Mouse (Mus musculus) layer of hippocampus, adult 8-10 months (tissue): ENCODE measurements at regions not wholly inside any gene's neighbourhood (a gene's known extent, or its start where the extent isn't known, plus 50 kb on each side); places are given as distances from the start of the nearest gene placed in this dataset.

ENCODE experiments used
- DNase-seq, 2 experiments: peaks; one replicate each; pipeline ENCODE4 v3.0.0; 2022; ENCODE audit warnings: low spot score in 2 of 2

DNA sequence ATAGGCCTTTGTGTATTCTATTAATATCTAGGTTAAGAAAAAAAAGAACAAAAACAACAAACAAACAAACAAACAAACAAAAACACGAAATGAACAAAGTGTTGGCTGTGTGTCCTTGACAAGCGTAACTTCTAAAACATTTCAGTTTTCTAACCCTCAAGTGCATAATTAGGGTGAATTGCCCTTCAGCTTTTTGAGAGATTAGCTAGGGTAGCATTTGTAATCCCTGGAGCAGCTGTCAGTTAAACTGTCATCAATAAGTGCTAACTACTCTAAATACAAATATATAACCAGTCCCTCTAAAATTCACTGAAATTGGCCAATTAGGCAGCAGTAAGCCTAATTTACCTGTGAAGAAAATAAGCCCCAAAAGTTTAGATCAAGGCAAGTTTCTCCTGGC, 467.6 kb downstream of the Gabrg2 start:
- no peak for DNase-seq

DNA sequence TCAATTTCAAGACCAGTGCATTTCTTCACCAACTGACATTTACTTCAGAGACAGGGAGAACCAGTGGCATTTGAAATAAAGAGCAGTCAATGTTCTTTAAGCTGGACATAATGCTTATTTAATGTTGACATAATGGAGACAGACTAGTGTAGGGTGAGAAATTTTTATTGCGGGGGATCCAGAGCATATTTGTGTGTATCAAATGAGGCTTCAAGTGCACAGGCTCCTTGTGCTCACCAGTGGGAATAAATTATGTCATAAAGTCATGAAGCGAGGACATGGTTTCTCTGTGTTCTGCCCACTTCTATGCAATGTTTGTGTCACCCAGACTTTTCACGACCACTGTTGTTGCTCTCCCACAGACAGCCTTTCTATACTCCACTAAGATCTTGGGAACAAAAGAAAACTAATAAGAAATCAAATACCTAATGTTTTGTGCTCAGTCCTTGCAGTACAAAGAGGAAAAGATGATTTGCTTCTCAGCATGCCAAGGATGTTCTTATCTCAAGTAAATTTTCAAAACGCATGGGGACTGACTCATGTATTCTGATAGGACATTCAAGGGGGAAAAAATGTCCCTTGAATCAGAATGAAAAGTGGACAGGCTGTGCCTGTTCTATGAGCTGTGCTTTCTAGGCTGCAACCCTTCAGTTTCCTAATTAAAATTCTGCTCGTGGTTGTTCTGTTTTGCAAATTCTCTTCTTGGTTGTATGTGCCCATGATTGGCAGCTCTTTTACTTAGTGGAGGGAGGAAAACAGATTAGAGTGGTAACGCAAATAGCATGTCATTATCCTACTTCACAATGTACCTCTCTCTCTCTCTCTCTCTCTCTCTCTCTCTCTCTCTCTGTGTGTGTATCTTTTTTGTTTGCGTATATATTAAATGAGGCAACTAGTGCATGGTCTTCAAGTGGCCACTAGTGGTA, 468.4 kb downstream of the Gabrg2 start:
- DNase-seq: peak in 1 of 2 experiments; percentile 5

GRCm38 (mm10) chr11:41524979-41525378, 475.7 kb downstream of the Gabrg2 start:
- DNase-seq: no peak

GRCm38 (mm10) chr11:41493277-41493676, 507.4 kb downstream of the Gabrg2 start:
- DNase-seq: peak; percentile 45 to 55

GRCm38 (mm10) chr11:41491966-41492365, 508.7 kb downstream of the Gabrg2 start:
- DNase-seq: peak; percentile 49 to 67

DNA sequence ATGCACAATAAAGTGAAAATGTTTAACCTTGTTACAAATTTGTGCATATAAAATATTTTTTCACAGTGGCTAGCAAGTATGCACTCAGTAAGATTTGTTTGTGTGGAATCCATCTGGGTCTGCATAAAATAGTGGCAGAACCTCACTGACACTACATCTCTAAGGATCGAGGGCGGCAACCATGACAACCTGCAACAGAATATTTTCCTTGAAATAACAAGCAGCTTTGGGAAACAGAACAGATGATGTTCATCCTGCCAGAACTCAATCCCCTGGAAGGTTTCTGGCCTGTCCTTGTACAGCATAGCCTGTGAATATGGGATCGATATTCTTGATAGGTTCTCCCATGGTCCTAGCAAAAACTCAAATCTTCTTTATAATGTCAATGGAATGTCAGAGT, 509.4 kb downstream of the Gabrg2 start:
- peak; percentile 63 to 75 for DNase-seq

- DNase-seq: no peak
Measured at GRCm38 (mm10) chr11:41483881-41484280, 516.8 kb downstream of the Gabrg2 start.

DNA sequence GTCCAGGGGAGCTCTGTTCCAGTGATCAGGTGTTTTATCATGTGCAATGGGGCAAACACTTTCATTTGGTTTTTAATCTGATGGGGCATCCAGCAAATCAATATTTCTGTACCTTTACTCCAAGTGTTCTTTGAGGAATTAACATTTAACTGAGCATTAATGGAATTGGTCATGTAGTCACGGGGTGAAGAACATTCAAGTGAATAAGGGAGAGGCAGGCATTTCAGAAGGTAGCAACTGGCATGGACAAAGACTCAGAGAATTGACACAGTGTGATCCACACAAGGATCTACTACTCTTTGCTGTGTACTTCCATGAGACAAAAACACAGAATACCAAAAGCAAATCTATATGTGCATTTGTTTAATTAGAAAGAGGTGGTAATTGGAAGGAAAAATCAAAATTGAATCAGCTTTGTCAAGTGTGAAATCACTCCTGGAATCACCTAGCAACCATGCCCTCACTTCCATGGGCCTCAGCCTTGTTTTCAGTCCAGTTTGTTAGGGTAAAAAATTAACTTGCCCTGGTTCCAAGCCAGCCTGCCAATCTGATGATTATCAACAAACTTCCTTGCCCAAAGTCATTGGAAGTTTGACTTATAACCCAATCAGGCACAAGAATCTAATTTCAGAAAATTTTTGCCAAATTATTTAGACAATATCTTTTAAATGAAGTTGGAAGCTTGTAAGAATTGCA, 529.6 kb downstream of the Gabrg2 start:
- no peak for DNase-seq

DNA sequence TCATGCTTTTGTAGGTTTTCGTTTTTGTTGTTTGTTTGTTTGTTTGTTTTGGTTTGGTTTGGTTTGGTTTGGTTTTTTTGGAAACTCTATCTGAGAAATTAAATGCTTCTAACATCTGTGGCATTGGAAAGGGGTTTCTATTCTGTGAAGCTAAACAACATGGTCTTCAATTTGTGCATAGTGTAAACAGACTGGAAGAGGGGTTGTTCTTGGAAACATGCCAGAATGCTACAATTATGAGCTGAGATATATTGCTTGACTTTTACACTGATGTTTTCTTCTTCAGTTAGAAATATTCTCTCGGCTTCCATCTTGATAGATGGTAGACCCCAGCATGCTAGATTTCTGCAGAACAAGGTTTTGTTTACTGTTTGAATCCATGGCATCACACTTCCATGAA, 533.3 kb downstream of the Gabrg2 start:
- DNase-seq: no peak

GRCm38 (mm10) chr11:41433846-41434245, 566.8 kb downstream of the Gabrg2 start:
- DNase-seq: no peak

GRCm38 (mm10) chr11:41425592-41425991, 575.1 kb downstream of the Gabrg2 start:
- no peak for DNase-seq
